Comparison of ENCODE assay signal across 8 mouse cellular contexts in genomic region chr17:24736330-24737051, GRCm38 (mm10). TPM values are rescaled to one million over a fixed set of nuclear protein-coding genes. Genes with fewer than 3 reads are reported as not detected.
DNase-seq lines count a peak whose midpoint lies in the region; ATAC-seq and TF ChIP-seq lines count a peak whose summit lies in the region.

Gene Msrb1, plus strand, starts transcription at chr17:24736642.

- no peaks in the 10 kb centered on the region for H3K9me3 ChIP-seq in CH12.LX (replicated peaks; ENCODE audit: low read length)
- no peaks in the 10 kb centered on the region for H3K9me3 ChIP-seq in forebrain, embryonic 11.5 days (ENCODE audit: control insufficient read depth, low read length)
- H3K9me3 ChIP-seq in heart, embryonic 16.5 days (replicated peaks; ENCODE audit: control insufficient read depth, low read length), result no peaks in the 10 kb centered on the region
- H3K9me3 ChIP-seq in liver, embryonic 15.5 days (replicated peaks), result no peaks in the 10 kb centered on the region
- no peaks in the 10 kb centered on the region for H3K9me3 ChIP-seq in neural tube, embryonic 12.5 days

- peak within 1 kb of the TSS; percentile 82 for H3K4me2 ChIP-seq in CH12.LX (ENCODE audit: insufficient read depth, low read depth, poor library complexity, severe bottlenecking)
- peak within 1 kb of the TSS; percentile 81 for H3K4me2 ChIP-seq in forebrain, embryonic 11.5 days (ENCODE audit: low read depth, low read length, severe bottlenecking)
- peak within 1 kb of the TSS; percentile 98 for H3K4me2 ChIP-seq in heart, embryonic 16.5 days (ENCODE audit: low read depth, low read length)
- H3K4me2 ChIP-seq in liver, embryonic 15.5 days, result peak within 1 kb of the TSS; percentile 96
- H3K4me2 ChIP-seq in neural tube, embryonic 12.5 days (replicated peaks), result peak within 1 kb of the TSS; percentile 91

- no peak for TF ChIP-seq RAD21 in CH12.LX (IDR thresholded peaks at IDR 0.05; ENCODE audit: low read depth, low read length)

- H3K79me2 ChIP-seq in CH12.LX (replicated peaks; ENCODE audit: control insufficient read depth, extremely low read depth, insufficient read depth, poor library complexity, severe bottlenecking), result no peaks in the 10 kb centered on the region

- H3K27me3 ChIP-seq in CH12.LX (replicated peaks), result no peaks in the 10 kb centered on the region
- no peaks in the 10 kb centered on the region for H3K27me3 ChIP-seq in forebrain, embryonic 11.5 days (ENCODE audit: control insufficient read depth, insufficient read depth, low read length)
- H3K27me3 ChIP-seq in heart, embryonic 16.5 days (ENCODE audit: control insufficient read depth, insufficient read depth, low read length), result no peaks in the 10 kb centered on the region
- no peaks in the 10 kb centered on the region for H3K27me3 ChIP-seq in liver, embryonic 15.5 days
- H3K27me3 ChIP-seq in neural tube, embryonic 12.5 days (replicated peaks), result no peaks in the 10 kb centered on the region

- in situ Hi-C loops in CH12.LX (cut with MboI; ENCODE audit: low pct_ligation_motif_present, low pct_unique_long_range_greater_than_20kb, low sequenced_read_pairs), result no loop called here

- peak; percentile 94 for TF ChIP-seq POLR2A in CH12.LX (IDR thresholded peaks at IDR 0.05; ENCODE audit: low read depth, low read length)

- peak; percentile 97 for ATAC-seq in forebrain, embryonic 11.5 days (replicated peaks; ENCODE audit: low FRiP score)
- peak; percentile 95 for ATAC-seq in heart, embryonic 16.5 days (replicated peaks; ENCODE audit: extremely low read depth, insufficient read depth, low FRiP score)
- peak; percentile 95 for ATAC-seq in liver, embryonic 15.5 days (ENCODE audit: insufficient read depth)
- ATAC-seq in neural tube, embryonic 12.5 days (ENCODE audit: low FRiP score, low read depth), result peak; percentile 95

- H3K27ac ChIP-seq in CH12.LX (ENCODE audit: insufficient read depth, low read depth), result no peak within 1 kb of the TSS
- H3K27ac ChIP-seq in forebrain, embryonic 11.5 days (ENCODE audit: low read depth, low read length), result no peak within 1 kb of the TSS
- H3K27ac ChIP-seq in heart, embryonic 16.5 days (ENCODE audit: low read length), result peak within 1 kb of the TSS; percentile 80
- H3K27ac ChIP-seq in liver, embryonic 15.5 days (replicated peaks), result peak within 1 kb of the TSS; percentile 88
- H3K27ac ChIP-seq in neural tube, embryonic 12.5 days, result no peak within 1 kb of the TSS

- TF ChIP-seq CTCF in CH12.LX (conservative IDR thresholded peaks at IDR 0.05 in 1 of 2, IDR thresholded peaks at IDR 0.05 in 1 of 2; ENCODE audit: low read depth in 2 of 2, low read length in 2 of 2), result no peak

- peak within 1 kb of the TSS; percentile 95 for H3K9ac ChIP-seq in CH12.LX (ENCODE audit: insufficient read depth, low read depth)
- peak within 1 kb of the TSS; percentile 61 for H3K9ac ChIP-seq in forebrain, embryonic 11.5 days (ENCODE audit: low read length)
- peak within 1 kb of the TSS; percentile 82 for H3K9ac ChIP-seq in heart, embryonic 16.5 days (ENCODE audit: low read length)
- H3K9ac ChIP-seq in liver, embryonic 15.5 days, result peak within 1 kb of the TSS; percentile 83
- peak within 1 kb of the TSS; percentile 64 for H3K9ac ChIP-seq in neural tube, embryonic 12.5 days

- no peak for TF ChIP-seq EP300 in CH12.LX (IDR thresholded peaks at IDR 0.05; ENCODE audit: low read length)

- peak; percentile 100 for DNase-seq in CH12.LX (ENCODE audit: extremely low read depth)
- DNase-seq in c-Kit-positive CD71-positive TER-119-negative erythroid progenitor cells, embryonic 14.5 days (ENCODE audit: low read depth), result peak; percentile 100
- DNase-seq in forebrain, embryonic 11.5 days (ENCODE audit: low spot score), result peak; percentile 95
- peak; percentile 98 to 99 for DNase-seq in kidney, postnatal 36 days
- DNase-seq in telencephalon, adult 2 months (ENCODE audit: low read depth, low spot score), result peak; percentile 96

- peaks cover 4 to 29% of the 10 kb centered on the region in 2 experiments; a peak in 3 of 4 replicates for H3K4me1 ChIP-seq in CH12.LX (ENCODE audit: control insufficient read depth in 1 of 2, insufficient read depth in 2 of 2)
- peaks cover 9% of the 10 kb centered on the region; the same call in 1 of the 2 replicates for H3K4me1 ChIP-seq in forebrain, embryonic 11.5 days (replicated peaks; ENCODE audit: control insufficient read depth, insufficient read depth, low read length)
- H3K4me1 ChIP-seq in heart, embryonic 16.5 days (ENCODE audit: control insufficient read depth, insufficient read depth, low read length), result peaks cover 19% of the 10 kb centered on the region
- H3K4me1 ChIP-seq in liver, embryonic 15.5 days (replicated peaks), result peaks cover 49% of the 10 kb centered on the region
- peaks cover 13% of the 10 kb centered on the region for H3K4me1 ChIP-seq in neural tube, embryonic 12.5 days

- dilution Hi-C loops in CH12.LX (cut with MboI; ENCODE audit: extremely low pct_ligation_motif_present, extremely low pct_unique_long_range_greater_than_20kb, low sequenced_read_pairs), result no loop called here

- H3K36me3 ChIP-seq in CH12.LX (replicated peaks in 1 of 2; ENCODE audit: control insufficient read depth in 1 of 2, insufficient read depth in 1 of 2, low read length in 1 of 2), result peaks cover 11 to 28% of the 10 kb centered on the region in 2 experiments
- H3K36me3 ChIP-seq in forebrain, embryonic 11.5 days (ENCODE audit: control insufficient read depth, insufficient read depth, low read length), result no peaks in the 10 kb centered on the region
- peaks cover 9% of the 10 kb centered on the region; the same call in 1 of the 2 replicates for H3K36me3 ChIP-seq in heart, embryonic 16.5 days (ENCODE audit: control insufficient read depth, insufficient read depth)
- H3K36me3 ChIP-seq in liver, embryonic 15.5 days (replicated peaks), result peaks cover 19% of the 10 kb centered on the region
- H3K36me3 ChIP-seq in neural tube, embryonic 12.5 days, result peaks cover 5% of the 10 kb centered on the region

- H3K4me3 ChIP-seq in CH12.LX (replicated peaks in 1 of 3; ENCODE audit: low read depth in 2 of 3, low read length in 2 of 3, poor library complexity in 1 of 3), result peak within 1 kb of the TSS; percentile 70 to 95 (median 75)
- peak within 1 kb of the TSS; percentile 55 for H3K4me3 ChIP-seq in forebrain, embryonic 11.5 days (ENCODE audit: low read depth, low read length)
- peak within 1 kb of the TSS; percentile 84 for H3K4me3 ChIP-seq in heart, embryonic 16.5 days (ENCODE audit: low read length)
- H3K4me3 ChIP-seq in liver, embryonic 15.5 days (replicated peaks), result peak within 1 kb of the TSS; percentile 79
- peak within 1 kb of the TSS; percentile 58 for H3K4me3 ChIP-seq in neural tube, embryonic 12.5 days

- 2% methylated on average over 29 of the region's 29 CpGs for WGBS in forebrain, embryonic 11.5 days
- WGBS in heart, embryonic 16.5 days, result 2% methylated on average over 28 of the region's 29 CpGs
- 1% methylated on average over 29 of the region's 29 CpGs for WGBS in liver, embryonic 15.5 days (ENCODE audit: insufficient replicate concordance)
- WGBS in neural tube, embryonic 12.5 days, result 1% methylated on average over 29 of the region's 29 CpGs

TF ChIP-seq in CH12.LX, 34 proteins besides CTCF, POLR2A, EP300 and RAD21 (continues in another document):
- TF ChIP-seq SIN3A (IDR thresholded peaks at IDR 0.05; ENCODE audit: low read length), result peak; percentile 67; the same call in 1 of the 2 replicates
- no peak for TF ChIP-seq MAFK (IDR thresholded peaks at IDR 0.05; ENCODE audit: insufficient replicate concordance, low read length)
- TF ChIP-seq PAX5 (IDR thresholded peaks at IDR 0.05; ENCODE audit: low read length), result no peak
- peak; percentile 64; the same call in 1 of the 2 replicates for TF ChIP-seq TCF12 (IDR thresholded peaks at IDR 0.05; ENCODE audit: low read depth, low read length)
- TF ChIP-seq HCFC1 (IDR thresholded peaks at IDR 0.05; ENCODE audit: low read depth, low read length), result peak; percentile 56
- peak; percentile 77 for TF ChIP-seq MAZ (IDR thresholded peaks at IDR 0.05; ENCODE audit: low read depth, low read length)
- peak; percentile 81 for TF ChIP-seq NELFE (IDR thresholded peaks at IDR 0.05; ENCODE audit: low read depth, low read length)
- TF ChIP-seq CHD1 (IDR thresholded peaks at IDR 0.05; ENCODE audit: low read depth, low read length), result 0 out of 2 replicates have a peak, but pooled peaks have one; percentile 25
- peak; percentile 24; the same call in 1 of the 2 replicates for TF ChIP-seq MYC (IDR thresholded peaks at IDR 0.05; ENCODE audit: low read depth, low read length)
- peak; percentile 94 for TF ChIP-seq ELF1 (IDR thresholded peaks at IDR 0.05; ENCODE audit: low read depth, low read length)
- TF ChIP-seq ETS1 (conservative IDR thresholded peaks at IDR 0.05; ENCODE audit: low read depth, low read length), result no peak
- no peak for TF ChIP-seq RCOR1 (conservative IDR thresholded peaks at IDR 0.05; ENCODE audit: low read depth, low read length)
- TF ChIP-seq ZMIZ1 (IDR thresholded peaks at IDR 0.05; ENCODE audit: low read depth, low read length), result peak; percentile 86
- no peak for TF ChIP-seq SMC3 (IDR thresholded peaks at IDR 0.05; ENCODE audit: low read depth, low read length)
- peak; percentile 79; the same call in 1 of the 2 replicates for TF ChIP-seq POLR2AphosphoS2 (IDR thresholded peaks at IDR 0.05; ENCODE audit: low read depth, low read length)
- TF ChIP-seq ZNF384 (IDR thresholded peaks at IDR 0.05; ENCODE audit: low read depth, low read length), result no peak
- peak; percentile 64; the same call in 1 of the 2 replicates for TF ChIP-seq MXI1 (IDR thresholded peaks at IDR 0.05; ENCODE audit: low read depth, low read length)
- peak; percentile 22; the same call in 1 of the 2 replicates for TF ChIP-seq IRF4 (IDR thresholded peaks at IDR 0.05; ENCODE audit: low read depth, low read length)
- no peak for TF ChIP-seq ZKSCAN1 (IDR thresholded peaks at IDR 0.05; ENCODE audit: borderline replicate concordance, low read depth, low read length)
- TF ChIP-seq JUN (IDR thresholded peaks at IDR 0.05; ENCODE audit: insufficient read depth, low read depth, low read length), result no peak
- no peak for TF ChIP-seq KAT2A (IDR thresholded peaks at IDR 0.05; ENCODE audit: insufficient replicate concordance, low read length)
- TF ChIP-seq JUND (conservative IDR thresholded peaks at IDR 0.05; ENCODE audit: low read depth, low read length), result no peak
- TF ChIP-seq MAX (IDR thresholded peaks at IDR 0.05; ENCODE audit: low read length), result no peak

RNA-seq across cellular contexts. Expression of gene Msrb1, which starts in this region (rescaled TPM):
- total RNA-seq in CH12.LX (2012; rRNA removed) (38.4 and 39.7 TPM in 2 replicates), CH12.LX (2014; rRNA removed) (21.3 and 26.9 TPM in 2 replicates)
- 60.5 and 70.0 TPM in 2 replicates for polyA plus RNA-seq in CH12.LX (2012; ENCODE audit: insufficient read length, low read depth)
- 21.3 and 21.6 TPM in 2 replicates for polyA plus RNA-seq in forebrain, embryonic 11.5 days (2014; fragmentation: Nextera tagmentation; extraction: Ambion mirVana)
- polyA plus RNA-seq in heart, embryonic 16.5 days (2015; fragmentation: Nextera tagmentation; extraction: Ambion mirVana), result 19.0 and 21.2 TPM in 2 replicates
- 31.1 and 32.9 TPM in 2 replicates for polyA plus RNA-seq in liver, embryonic 15.5 days (2015; fragmentation: Nextera tagmentation; extraction: Ambion mirVana)
- 23.3 and 24.8 TPM in 2 replicates for polyA plus RNA-seq in neural tube, embryonic 12.5 days (2016; fragmentation: Nextera tagmentation; extraction: Ambion mirVana)

Comparison
In these comparisons a context has a peak if more than half of its experiments do, and no peak if none do; other contexts are left out.
1. H3K27ac ChIP-seq: peak in heart, embryonic 16.5 days (single experiment) and liver, embryonic 15.5 days (single experiment); none in CH12.LX (single experiment), forebrain, embryonic 11.5 days (single experiment) and neural tube, embryonic 12.5 days (single experiment).
2. Peak in every context shown above with its lines, with median percentiles within 50 percentile points of each other: DNase-seq, H3K4me2 ChIP-seq, H3K4me3 ChIP-seq, H3K9ac ChIP-seq and ATAC-seq.